Mouse (Mus musculus) bone marrow, adult 2 months (tissue): ENCODE results near the gene Fam129b. TPM values are rescaled to one million over a fixed set of nuclear protein-coding genes. Genes with fewer than 3 reads are reported as not detected.

ENCODE experiments used
- H3K27ac ChIP-seq: fragments of 200-500 bp; 2 replicates; pipeline ENCODE4 v1.5.1; 2012; ENCODE audit warnings: low read depth, mild to moderate bottlenecking, control low read depth, inconsistent platforms, low read length; ENCODE audit not compliant: control insufficient read depth, poor library complexity, insufficient read depth
- H3K4me1 ChIP-seq: fragments of 200-500 bp; 2 replicates; pipeline ENCODE4 v1.6.1; 2011; ENCODE audit warnings: low read length; ENCODE audit not compliant: control insufficient read depth, insufficient read depth
- H3K4me3 ChIP-seq: fragments of 200-500 bp; replicated peaks from 2 replicates; pipeline ENCODE3; 2011; ENCODE audit warnings: mild to moderate bottlenecking, low read depth, low read length, control low read depth; ENCODE audit not compliant: control insufficient read depth
- CTCF ChIP-seq: fragments of 200-500 bp; IDR thresholded peaks from 2 replicates; pipeline ENCODE4 v1.5.1; 2011; ENCODE audit warnings: low read length, control low read depth; ENCODE audit not compliant: control insufficient read depth, insufficient read depth
- POLR2A ChIP-seq: fragments of 200-500 bp; IDR thresholded peaks from 2 replicates; pipeline ENCODE4 v1.6.1; 2011; ENCODE audit warnings: low read depth, mild to moderate bottlenecking, control low read depth, low read length, borderline replicate concordance; ENCODE audit not compliant: control insufficient read depth
- WGBS: fragments of 180-500 bp; shearing (Covaris S2); methylation state at CpG from one replicate; pipeline ENCODE4 v1.1.7; 2018; 5-methylcytosine and 5-hydroxymethylcytosine counted together
- polyA plus RNA-seq: library from polyadenylated mRNA; stranded (reverse); fragments of >200 nt; gene quantifications from 2 replicates; pipeline ENCODE4 v1.2.4, GENCODE M21; 2011; ENCODE audit warnings: low replicate concordance; ENCODE audit not compliant: missing spikeins, insufficient read depth, insufficient read length

Gene Fam129b
- polyA plus RNA-seq, result 2.1 and 9.9 TPM in 2 replicates

DNA sequence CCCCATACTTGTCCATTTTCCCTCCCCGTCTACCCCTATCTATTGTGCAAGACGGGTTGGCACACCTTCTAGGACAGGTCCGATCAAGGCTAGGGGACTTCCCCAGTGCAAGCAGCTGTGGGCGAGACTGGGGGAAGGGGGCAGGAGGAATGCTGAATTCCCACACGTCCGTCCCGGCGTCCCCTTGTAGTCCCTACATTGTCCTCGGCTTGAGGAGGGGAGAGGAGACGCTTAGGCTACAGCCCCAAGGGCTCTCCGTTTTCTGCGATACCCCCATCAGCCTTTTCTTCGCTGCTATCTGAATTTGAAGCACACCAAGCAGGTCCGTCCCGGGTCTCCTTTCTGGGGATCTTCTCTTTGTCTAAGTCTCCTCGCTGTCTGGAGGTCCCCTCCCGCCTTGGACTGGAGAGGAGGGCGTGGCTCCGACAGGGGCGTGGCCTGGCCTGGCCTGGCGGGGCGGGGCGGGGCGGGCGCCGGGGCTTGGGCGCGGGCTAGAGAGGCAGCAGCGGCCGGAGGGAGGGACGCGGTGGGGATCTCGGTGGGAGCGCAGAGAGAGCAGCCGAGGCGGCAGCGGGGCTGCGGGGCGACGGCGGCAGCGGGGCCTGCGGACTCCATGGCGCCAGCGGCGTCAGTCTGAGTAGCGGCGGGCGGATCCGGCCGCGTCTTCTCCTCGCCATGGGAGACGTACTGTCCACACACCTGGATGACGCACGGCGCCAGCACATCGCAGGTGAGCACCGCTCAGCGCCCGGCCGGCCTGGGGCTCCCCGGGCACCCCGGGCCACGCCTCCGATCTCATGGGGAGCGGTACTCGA lies at the start of gene Fam129b:
TSS of gene Fam129b (plus strand) at position 440 of the 815 bp plus-strand sequence.
- Histone ChIP-seq H3K27ac (peak within 1 kb of the TSS; percentile 22; the same call in 1 of the 2 replicates), H3K4me3 (peak within 1 kb of the TSS; percentile 59), H3K4me1 (no peaks in the 10 kb centered on the region; the same call in none of the 2 replicates)
- TF ChIP-seq CTCF (no peak), POLR2A (0 out of 2 replicates have a peak, but pooled peaks have one; percentile 25)
- WGBS, result under 1% methylated on average over 66 of the region's 68 CpGs

DNA sequence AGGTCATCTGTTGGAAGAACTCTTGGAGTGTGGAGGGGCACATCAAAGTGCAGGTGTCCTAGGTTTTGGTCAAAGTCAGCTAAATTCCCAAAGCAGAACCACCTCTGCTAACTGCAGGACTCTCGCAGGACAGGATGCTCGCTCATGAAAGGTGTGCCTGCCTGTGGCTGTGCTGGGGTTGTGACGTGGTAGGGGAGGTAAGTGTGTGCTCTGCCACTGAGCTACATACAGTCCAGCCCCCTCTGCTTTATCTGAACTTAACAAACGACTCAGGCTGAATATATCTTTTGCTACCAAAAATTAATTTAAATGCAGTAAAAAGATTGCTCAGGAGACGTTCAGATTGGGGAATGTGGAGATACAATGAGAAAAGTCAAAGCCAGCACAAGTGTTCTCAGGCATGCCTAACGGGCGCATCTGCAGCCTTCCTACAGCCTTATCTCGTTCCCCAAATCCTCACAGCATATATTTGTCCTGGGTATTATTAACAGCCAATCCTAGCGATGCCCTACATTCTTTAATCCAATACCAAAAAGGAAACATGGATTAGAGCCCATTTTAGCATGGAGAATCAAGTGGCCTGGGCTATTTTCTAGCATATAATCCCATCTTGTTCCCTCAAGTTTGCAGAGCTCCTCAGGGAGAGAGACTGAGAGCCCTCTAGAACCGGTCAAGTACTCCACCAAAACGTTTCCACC lies 46.8 kb upstream of the Fam129b start:
- Histone ChIP-seq H3K4me1 (no peaks in the 10 kb centered on the region), H3K27ac (no peak overlapping the region), H3K4me3 (no peak overlapping the region)
- WGBS, result 65% methylated on average over 11 of the region's 11 CpGs
- TF ChIP-seq POLR2A, result no peak
- TF ChIP-seq CTCF, result no peak

DNA sequence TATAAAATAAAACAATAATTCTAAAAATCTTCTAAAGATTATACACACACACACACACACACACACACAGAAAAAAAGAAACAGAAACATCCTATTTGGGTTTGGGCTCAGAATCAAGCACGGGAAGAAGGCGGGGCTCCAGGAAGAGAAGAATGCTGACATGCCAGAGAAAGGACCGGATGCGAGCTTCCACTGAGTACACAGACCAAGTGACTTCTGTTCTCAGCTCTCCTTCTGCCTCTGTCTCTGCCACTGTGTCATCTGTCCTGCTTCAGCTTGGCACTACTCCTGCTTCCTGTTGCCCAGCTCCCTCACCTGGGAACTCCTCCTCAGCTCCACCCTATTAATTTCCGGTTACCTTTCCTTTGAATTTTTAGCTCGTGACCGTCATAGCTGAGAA lies 41.4 kb upstream of the Fam129b start:
- TF ChIP-seq POLR2A, result no peak
- TF ChIP-seq CTCF, result no peak
- Histone ChIP-seq H3K4me3 (no peak overlapping the region), H3K27ac (no peak overlapping the region), H3K4me1 (no peaks in the 10 kb centered on the region)
- 4% methylated on average over 7 of the region's 7 CpGs for WGBS

DNA sequence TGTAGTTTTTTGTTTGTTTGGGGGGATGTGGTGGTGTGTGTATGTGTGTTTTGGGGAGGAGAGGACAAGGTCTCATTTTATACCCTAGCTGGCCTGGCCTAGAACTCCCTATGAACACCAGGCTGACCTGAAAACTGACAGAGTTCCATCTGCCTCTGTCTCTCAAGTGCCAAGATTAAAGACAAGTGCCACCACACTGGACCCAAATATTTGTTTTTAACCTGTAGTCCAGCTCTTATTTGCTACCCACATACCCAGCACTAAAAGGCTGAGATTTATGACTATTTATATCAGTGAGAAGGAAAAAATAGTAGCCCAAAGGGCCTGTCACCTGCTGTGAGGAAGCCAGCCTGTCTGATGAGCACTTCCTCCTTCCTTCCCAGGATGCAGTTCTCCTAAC lies 40.3 kb upstream of the Fam129b start:
- H3K4me3 ChIP-seq, result no peak overlapping the region
- TF ChIP-seq POLR2A, result no peak
- no peak for TF ChIP-seq CTCF
- H3K27ac ChIP-seq, result no peak overlapping the region
- H3K4me1 ChIP-seq, result no peaks in the 10 kb centered on the region

DNA sequence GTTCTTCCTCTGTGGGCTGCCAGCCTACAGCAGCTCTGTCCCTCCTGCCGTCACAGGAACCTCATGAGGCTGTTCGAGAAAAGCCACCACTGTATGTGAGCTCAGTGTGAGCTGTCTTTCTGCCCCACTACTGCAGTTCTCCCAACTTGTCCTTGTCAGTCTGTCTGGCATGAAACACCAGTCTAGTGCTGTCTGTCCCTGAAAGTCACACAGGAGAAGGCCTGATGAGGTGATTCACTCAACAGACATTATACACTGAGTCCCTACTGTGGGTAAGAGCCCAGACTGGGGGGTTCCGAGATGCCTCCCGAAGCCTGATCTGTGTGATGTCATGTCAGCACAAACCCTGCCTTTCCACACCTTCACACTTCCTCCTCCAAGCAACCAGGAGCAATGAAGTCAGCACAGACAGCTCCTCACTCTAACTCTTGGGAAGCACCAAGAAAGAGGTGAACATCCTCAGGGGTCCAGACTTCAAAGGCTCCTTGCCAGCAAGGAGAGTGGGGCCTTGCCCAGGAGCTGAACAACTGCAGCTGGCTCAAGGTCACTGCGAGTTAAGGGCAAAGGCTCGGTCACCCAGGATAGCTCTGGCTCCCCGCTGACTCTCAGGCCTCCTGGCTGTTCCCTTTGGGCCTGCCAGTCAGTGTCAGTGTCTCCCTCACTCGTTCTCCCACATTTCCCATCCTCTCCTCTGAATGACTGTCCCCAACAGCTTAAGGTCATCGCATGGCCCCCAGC lies 37.6 kb upstream of the Fam129b start:
- Histone ChIP-seq H3K4me3 (no peak overlapping the region), H3K27ac (no peak overlapping the region), H3K4me1 (no peaks in the 10 kb centered on the region)
- TF ChIP-seq CTCF, result no peak
- WGBS, result 87% methylated on average over 9 of the region's 9 CpGs

DNA sequence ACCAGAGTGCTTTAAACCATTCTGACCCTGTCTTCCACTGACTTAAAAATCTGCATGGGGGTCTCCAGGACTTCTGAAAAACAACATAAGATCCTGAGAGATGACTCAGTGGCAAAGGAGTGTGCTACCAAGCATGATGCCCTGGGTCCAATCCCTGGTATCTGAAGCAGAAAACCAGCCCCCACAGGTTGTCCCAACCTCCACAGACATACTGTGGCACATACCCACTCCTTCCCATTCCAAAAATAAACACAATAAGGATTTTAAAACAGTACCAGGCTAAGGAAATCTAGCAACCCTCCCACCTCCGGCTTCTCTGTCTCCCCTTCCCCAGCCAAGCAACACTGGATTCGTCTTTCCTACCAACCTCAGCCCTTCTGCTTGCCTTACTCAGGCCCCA lies 36.7 kb upstream of the Fam129b start:
- H3K4me3 ChIP-seq, result no peak overlapping the region
- no peak overlapping the region for H3K27ac ChIP-seq
- 74% methylated on average over 2 of the region's 2 CpGs for WGBS
- H3K4me1 ChIP-seq, result no peaks in the 10 kb centered on the region
- TF ChIP-seq CTCF, result no peak
- no peak for TF ChIP-seq POLR2A

DNA sequence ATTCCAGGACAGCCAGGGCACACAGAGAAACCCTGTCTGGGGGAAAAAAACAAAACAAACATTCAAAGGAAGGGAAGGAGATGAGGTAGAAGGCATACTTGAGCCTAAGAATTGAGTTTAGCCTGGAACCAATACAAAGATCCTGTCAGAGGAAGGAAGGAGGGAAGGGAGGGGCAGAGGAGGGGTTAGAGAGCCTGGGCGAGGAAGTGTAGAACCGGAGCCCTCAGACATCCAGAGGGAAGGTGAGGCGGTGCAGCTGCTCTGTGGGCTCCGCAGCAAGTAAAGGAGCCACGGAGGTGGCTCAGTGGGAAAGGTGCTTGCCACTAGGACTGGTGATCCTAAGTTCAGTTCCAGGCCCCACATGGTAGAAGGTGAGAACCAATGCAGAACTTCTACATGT lies 34.8 kb upstream of the Fam129b start:
- H3K4me1 ChIP-seq, result no peaks in the 10 kb centered on the region
- H3K4me3 ChIP-seq, result no peak overlapping the region
- TF ChIP-seq CTCF (no peak), POLR2A (no peak)
- 28% methylated on average over 5 of the region's 5 CpGs for WGBS
- no peak overlapping the region for H3K27ac ChIP-seq

DNA sequence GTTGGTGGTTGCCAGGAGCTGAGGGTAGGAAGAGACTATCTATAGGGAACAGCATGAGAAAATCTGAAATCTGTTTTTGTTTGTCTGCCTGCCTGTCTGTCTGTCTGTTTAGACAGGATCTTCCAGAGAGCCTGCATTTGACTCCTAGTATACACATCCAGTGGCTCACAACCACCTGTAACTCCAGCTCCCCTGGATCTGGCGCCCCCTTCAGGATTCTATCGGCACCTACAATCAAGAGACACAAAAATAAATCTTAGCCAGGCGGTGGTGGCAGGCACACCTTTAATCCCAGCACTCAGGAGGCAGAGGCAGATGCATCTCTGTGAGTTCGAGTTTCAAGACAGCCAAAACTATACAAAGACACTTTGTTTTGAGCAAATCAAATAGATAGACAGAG lies 33.4 kb upstream of the Fam129b start:
- peak; percentile 47 for TF ChIP-seq CTCF
- TF ChIP-seq POLR2A, result no peak
- 36% methylated on average over 4 of the region's 4 CpGs for WGBS
- Histone ChIP-seq H3K27ac (no peak overlapping the region), H3K4me1 (no peaks in the 10 kb centered on the region), H3K4me3 (no peak overlapping the region)
